Mouse (Mus musculus) embryonic fibroblast, embryonic 13.5 days (primary cell): ENCODE results near the gene Wdr81. TPM values are rescaled to one million over a fixed set of nuclear protein-coding genes. Genes with fewer than 3 reads are reported as not detected.
"Not testable (repeated sequence)": the region's sequence is repeated elsewhere in the genome, so short reads cannot be mapped to it uniquely, and the experiment has no call there.

Experiments
- H3K27ac ChIP-seq: 2 replicates; pipeline ENCODE4 v1.5.1; 2012; ENCODE audit warnings: low read length, control low read depth, inconsistent platforms; ENCODE audit not compliant: insufficient read depth
- H3K4me1 ChIP-seq: 2 replicates; pipeline ENCODE4 v1.6.1; 2011; ENCODE audit warnings: low read length; ENCODE audit not compliant: control insufficient read depth, insufficient read depth
- H3K4me3 ChIP-seq: 2 replicates; pipeline ENCODE4 v1.5.1; 2011; ENCODE audit warnings: mild to moderate bottlenecking, control low read depth, low read length; ENCODE audit not compliant: insufficient read depth
- CTCF ChIP-seq: IDR thresholded peaks from 2 replicates; pipeline ENCODE4 v1.5.1; 2011; ENCODE audit warnings: mild to moderate bottlenecking, control low read depth, low read length, moderate library complexity, borderline replicate concordance; ENCODE audit not compliant: insufficient read depth
- POLR2A ChIP-seq: IDR thresholded peaks from 2 replicates; pipeline ENCODE4 v1.6.1; 2011; ENCODE audit warnings: low read depth, mild to moderate bottlenecking, control low read depth, low read length, moderate library complexity
- polyA plus RNA-seq: library from polyadenylated mRNA; stranded (reverse); fragments of >200 nt; gene quantifications from 2 replicates; pipeline ENCODE4 v1.2.4, GENCODE M21; 2011; ENCODE audit warnings: low read depth; ENCODE audit not compliant: missing spikeins, insufficient read length

Wdr81 gene
- polyA plus RNA-seq, 1 experiment = 9.5 TPM

DNA sequence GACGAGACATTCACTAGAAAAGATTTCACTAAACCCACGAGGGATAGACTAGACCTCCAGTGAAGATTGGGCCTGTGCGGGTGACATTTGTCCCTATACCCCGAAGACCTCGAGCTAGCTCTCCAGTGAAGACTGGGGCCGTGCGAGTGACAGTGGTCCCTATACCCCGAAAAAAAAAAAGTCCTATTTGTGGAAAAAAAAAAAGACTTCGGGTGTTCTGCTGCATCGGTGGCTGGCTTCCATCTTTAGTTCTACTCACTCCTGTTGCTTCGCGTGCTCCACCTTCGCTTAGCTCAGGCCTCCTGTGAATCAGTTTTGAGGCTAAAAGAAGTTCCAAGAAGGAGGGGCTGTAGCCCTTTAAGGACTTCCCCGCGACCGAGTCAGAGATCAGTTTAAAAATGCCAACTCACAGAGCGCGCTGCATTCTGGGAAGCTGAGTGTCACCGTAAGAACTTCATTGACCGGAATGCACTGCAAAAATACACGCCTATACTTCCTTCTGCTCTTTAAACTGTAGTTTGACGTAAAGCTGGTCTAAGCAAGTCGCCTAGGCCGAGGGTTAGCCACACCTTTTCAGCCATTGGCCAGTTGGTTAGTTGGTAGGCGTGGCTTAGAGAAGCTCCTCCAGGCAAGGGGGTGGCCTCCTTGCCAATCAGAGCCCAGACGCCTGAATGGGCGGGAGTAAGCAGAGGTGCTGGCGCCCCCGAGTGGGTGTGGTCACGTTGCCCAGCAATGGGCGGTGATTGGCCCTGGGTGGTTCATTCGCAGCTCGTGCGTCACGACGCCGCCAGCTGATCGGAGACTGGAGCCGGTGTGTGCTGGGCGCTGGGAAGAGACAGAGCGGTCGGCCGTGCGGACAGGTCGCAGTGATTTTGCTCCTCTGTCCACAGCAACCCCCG, 6.6 kb upstream of the Wdr81 start, which contains the start of gene Tlcd2:
Gene Tlcd2 (plus strand): TSS at position 872 of the 899 bp plus-strand sequence.
- TF ChIP-seq CTCF (no peak), POLR2A (peak; percentile 100)
- Histone ChIP-seq H3K4me1 (peaks cover 22% of the 10 kb centered on the region), H3K4me3 (peak within 1 kb of the TSS; percentile 79), H3K27ac (peak within 1 kb of the TSS; percentile 100)

DNA sequence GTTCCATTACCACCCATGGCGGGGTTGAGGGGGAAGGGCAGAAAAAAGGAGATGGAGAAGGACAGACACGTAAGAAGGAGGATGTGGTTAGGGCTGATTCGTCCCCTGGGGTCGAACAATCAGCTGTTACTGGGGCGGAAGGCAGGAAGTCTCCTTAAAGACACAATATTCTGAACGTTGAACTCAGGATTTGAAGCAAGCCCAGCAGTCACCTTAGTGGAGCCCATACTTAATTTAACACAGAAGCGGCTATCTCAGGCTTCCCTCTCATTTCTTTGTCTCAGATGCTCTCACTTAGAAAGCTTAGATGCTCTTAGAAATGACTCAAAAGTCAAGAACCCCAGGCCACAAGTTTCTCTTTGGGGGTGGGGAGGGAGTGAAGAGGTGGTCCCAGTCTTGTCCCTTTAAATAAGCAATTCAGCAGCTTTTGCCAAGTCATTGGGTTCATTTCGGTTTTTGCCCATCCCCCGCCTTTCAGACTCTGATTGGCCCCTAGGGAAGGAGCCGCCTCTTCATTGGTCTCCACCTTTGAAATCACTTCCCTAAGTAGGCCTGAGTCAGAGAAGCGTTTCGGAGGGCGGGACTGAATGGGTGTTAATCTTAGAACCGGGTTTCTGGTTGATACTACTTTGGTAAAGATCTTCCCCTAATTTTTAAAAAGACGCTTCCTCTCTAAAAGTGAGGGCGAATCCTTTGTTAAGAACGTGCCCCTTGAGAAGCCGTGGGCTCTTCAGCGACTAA, 5.8 kb upstream of the Wdr81 start:
- Histone ChIP-seq H3K4me1 (peaks cover 22% of the 10 kb centered on the region), H3K4me3 (peak overlapping the region; percentile 57), H3K27ac (peak overlapping the region; percentile 100)
- no peak for TF ChIP-seq CTCF
- peak; percentile 65 for TF ChIP-seq POLR2A

DNA sequence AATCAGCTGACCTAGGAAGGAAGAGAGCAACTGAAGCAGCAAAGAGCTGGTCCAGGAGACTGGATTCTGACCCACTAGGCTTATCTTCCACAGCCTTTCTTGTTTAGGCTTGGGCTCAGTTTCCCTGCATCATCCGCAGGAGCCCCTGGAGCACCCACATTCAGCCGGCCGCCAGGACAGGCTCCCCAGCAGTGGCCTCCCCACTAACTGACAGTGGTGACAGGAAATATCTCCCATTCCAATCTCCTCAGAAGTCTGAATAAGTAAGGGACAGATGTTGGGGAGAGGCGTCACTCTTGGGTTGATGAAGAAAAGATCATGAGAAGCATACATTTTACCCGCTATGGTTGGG, 5.2 kb upstream of the Wdr81 start:
- peaks cover 17% of the 10 kb centered on the region for H3K4me1 ChIP-seq
- no peak overlapping the region for H3K4me3 ChIP-seq
- TF ChIP-seq POLR2A = no peak
- no peak for TF ChIP-seq CTCF

DNA sequence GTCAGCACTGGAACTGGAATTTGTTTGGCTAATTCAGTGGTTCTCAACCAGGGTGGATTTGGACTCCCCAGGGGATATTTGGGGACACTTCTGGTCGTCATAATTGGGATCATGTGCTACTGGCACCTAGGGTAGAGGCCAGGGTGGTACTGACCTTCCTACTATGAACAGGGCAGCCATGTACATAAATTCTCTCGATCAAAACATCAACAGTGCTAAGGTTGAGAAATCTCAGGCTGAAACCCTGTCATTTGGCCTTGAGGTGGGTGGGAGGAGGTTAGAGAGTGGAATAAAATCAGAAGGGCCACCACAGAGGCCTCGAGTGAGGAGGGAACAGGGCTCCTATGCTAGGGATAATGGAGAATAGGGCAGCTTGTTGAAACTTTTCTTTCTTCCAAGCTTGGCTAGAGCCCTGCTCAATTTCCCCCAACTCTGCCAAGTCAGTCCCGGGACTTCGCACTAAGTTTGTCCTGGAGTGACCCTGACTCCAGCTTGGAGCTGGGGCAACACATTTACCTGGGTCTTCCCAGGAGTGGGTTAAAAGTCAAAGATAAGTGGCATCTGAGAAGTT, 4.7 kb upstream of the Wdr81 start:
- Histone ChIP-seq H3K4me3 (no peak overlapping the region), H3K4me1 (peaks cover 14% of the 10 kb centered on the region), H3K27ac (peak overlapping the region; percentile 100)
- TF ChIP-seq CTCF (no peak), POLR2A (no peak)

More for the DNA sequence above, 5.2 kb upstream of the Wdr81 start:
- H3K27ac ChIP-seq = peak overlapping the region; percentile 100

DNA sequence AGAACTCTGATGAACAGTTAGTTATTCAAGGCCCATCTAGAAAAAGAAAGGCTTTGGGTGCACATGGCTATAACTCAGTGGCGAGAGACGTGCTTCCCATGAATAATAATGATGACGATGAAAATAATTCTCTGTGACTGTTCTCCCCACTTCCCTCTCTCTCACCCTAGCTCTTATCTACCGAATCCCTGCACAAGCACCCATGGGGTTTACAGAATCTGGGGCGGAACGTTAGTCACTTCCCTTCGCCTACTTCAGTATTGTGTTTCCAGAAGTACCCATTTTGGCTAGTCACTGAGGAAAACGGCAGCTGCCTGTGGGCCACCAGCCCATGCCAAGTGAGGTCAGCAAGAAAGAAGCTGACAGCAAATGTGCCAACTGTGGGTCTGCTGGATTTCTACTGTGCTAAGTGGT, 4.1 kb upstream of the Wdr81 start:
- Histone ChIP-seq H3K27ac (peak overlapping the region; percentile 100), H3K4me1 (peaks cover 14% of the 10 kb centered on the region), H3K4me3 (no peak overlapping the region)
- no peak for TF ChIP-seq POLR2A
- no peak for TF ChIP-seq CTCF

DNA sequence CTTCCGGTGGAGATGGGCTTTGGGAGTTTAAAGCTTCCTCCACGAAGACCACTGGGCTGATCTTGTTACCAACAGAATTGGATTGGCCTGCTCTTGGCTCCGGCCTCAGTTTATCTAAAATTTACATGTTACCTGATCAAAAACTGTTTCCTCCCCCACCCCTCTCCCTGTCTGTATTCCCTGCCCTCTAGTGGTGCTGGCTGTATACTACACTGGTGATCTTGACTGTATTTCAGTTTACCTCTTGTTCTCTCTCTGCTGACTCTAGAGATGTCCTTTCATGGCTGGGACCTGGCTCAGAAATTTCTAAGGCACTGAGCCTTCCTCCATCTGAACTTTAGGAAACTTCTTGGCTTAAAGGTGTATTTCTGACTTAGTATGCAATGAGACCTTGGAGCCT, 3.7 kb upstream of the Wdr81 start:
- no peak for TF ChIP-seq POLR2A
- peaks cover 14% of the 10 kb centered on the region for H3K4me1 ChIP-seq

DNA sequence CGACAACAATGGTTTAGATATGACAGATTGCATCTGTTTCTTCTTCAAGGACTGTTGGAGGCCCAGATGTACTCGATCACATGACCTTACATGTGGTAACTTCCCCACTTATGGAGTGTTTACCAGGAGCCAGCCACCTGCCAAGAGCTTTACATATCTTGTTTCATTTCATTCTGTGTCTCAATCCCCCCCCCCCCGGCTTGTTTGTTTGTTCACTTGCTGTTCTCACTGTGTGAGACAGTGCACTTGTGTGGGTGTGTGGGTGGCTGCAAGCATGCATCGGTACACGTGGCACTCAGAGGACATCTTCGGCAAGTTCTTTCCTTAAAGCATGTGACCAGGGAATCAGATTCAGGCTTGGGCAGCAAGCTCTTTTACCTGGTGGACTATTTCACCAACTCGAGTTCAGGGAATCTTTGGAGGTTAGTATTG, 1.9 kb upstream of the Wdr81 start:
- no peak overlapping the region for H3K27ac ChIP-seq
- TF ChIP-seq CTCF = no peak
- TF ChIP-seq POLR2A = no peak
- H3K4me3 ChIP-seq = no peak overlapping the region
- H3K4me1 ChIP-seq = peaks cover 14% of the 10 kb centered on the region

More for the DNA sequence above, 3.7 kb upstream of the Wdr81 start:
- H3K27ac ChIP-seq = peak overlapping the region; percentile 100
- H3K4me3 ChIP-seq = no peak overlapping the region

DNA sequence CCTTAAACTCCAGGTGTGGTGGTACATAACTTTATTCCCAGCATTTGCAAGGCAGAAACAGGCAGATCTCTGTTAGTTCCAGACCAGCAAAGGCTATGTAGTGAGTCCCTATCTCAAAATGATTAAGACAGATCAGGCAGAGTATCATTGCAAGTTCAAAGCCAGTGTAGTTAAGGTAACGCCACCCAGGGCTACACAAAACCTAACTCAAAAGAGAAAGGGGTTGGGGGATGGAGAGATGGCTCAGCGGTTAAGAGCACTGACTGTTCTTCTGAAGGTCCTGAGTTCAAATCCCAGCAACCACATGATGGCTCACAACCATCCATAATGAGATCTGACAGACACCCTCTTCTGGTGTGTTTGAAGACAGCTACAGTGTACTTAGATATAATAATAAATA, 1.5 kb upstream of the Wdr81 start:
- peaks cover 14% of the 10 kb centered on the region for H3K4me1 ChIP-seq
- H3K27ac ChIP-seq = not testable (repeated sequence)

DNA sequence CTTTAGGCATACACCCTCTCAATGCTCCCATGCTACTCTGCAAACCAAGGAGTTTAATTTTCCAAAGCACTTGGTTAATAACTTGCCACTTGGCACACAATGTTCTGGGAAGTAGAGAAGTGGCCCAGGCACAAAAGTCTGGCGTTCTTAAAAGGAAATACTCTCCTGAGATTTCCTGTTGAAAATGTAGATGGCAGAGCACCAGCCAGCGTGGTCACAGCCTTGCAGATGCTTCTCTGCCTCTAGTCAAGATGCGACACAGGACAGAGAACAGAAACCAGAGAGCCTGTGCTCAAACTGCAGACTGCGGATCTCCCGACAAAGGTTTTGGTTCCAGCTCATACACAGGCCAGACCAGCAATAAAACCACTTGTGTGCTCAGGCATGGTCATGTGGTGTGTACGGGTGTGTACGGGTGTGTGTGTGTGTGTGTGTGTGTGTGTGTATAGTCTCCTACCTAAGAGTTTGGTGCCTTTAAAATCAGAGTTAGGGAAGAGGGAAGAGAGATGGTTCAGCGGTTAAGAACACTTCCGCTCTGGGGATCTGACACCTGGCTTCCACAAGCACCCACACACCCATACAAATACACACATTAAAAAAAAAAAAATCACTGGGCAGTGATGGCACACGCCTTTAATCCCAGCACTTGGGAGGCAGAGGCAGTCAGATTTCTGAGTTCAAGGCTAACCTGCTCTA, 672 bp upstream of the Wdr81 start:
- H3K27ac ChIP-seq = 0 out of 2 replicates have a peak overlapping the region, but pooled peaks have one; percentile 36
- TF ChIP-seq POLR2A (no peak; the same call in 1 of the 2 replicates), CTCF (no peak)
- H3K4me1 ChIP-seq = peaks cover 14% of the 10 kb centered on the region
- H3K4me3 ChIP-seq = no peak overlapping the region

More for the DNA sequence above, 1.5 kb upstream of the Wdr81 start:
- not testable (repeated sequence) for H3K4me3 ChIP-seq
